Mouse (Mus musculus) hindbrain, embryonic 10.5 days (tissue): ENCODE data around the gene Ppp4r1. TPM values are rescaled to one million over a fixed set of nuclear protein-coding genes. Genes with fewer than 3 reads are reported as not detected.

Source experiments
- DNase-seq: peaks from one replicate; pipeline ENCODE4 v3.0.0-alpha.2; 2017; ENCODE audit warnings: low spot score
- H3K27ac ChIP-seq: fragments of 300-500 bp; sonication (generic); 2 replicates; pipeline ENCODE4 v1.5.1; 2016; ENCODE audit warnings: mild to moderate bottlenecking, moderate library complexity
- H3K27me3 ChIP-seq: fragments of 300-500 bp; sonication (generic); 2 replicates; pipeline ENCODE4 v1.6.1; 2016; ENCODE audit warnings: mild to moderate bottlenecking; ENCODE audit not compliant: poor library complexity, insufficient read depth, severe bottlenecking
- H3K36me3 ChIP-seq: fragments of 300-500 bp; sonication (generic); 2 replicates; pipeline ENCODE4 v1.6.1; 2016; ENCODE audit warnings: mild to moderate bottlenecking, moderate library complexity
- H3K4me1 ChIP-seq: fragments of 300-500 bp; sonication (generic); replicated peaks from 2 replicates; pipeline ENCODE4 v1.6.1; 2016; ENCODE audit warnings: mild to moderate bottlenecking
- H3K4me3 ChIP-seq: fragments of 300-500 bp; sonication (generic); 2 replicates; pipeline ENCODE4 v1.5.1; 2016; ENCODE audit warnings: mild to moderate bottlenecking, moderate library complexity
- H3K9me3 ChIP-seq: fragments of 300-500 bp; sonication (generic); 2 replicates; pipeline ENCODE4 v1.6.1; 2016; ENCODE audit warnings: mild to moderate bottlenecking, moderate library complexity
- WGBS: fragments of 180-500 bp; shearing (Covaris S2); methylation state at CpG from one replicate; pipeline ENCODE4 v1.1.7; 2016; 5-methylcytosine and 5-hydroxymethylcytosine counted together
- polyA plus RNA-seq: library from polyadenylated mRNA; unstranded; fragments of >200 nt; fragmentation: Nextera tagmentation; extraction: Ambion mirVana; gene quantifications from 2 replicates; pipeline ENCODE4 v1.2.1, GENCODE M21; 2016

Ppp4r1 gene
- polyA plus RNA-seq, 1 experiment from 2014 or later, result 51.0 TPM

- H3K4me1 ChIP-seq, result peaks cover 7% of the 10 kb centered on the region
- H3K27ac ChIP-seq, result no peak overlapping the region
- no peak overlapping the region for H3K4me3 ChIP-seq
- WGBS, result 90% methylated on average over 7 of the region's 7 CpGs
- no peaks in the 10 kb centered on the region for H3K27me3 ChIP-seq
- peaks cover 24% of the 10 kb centered on the region; the same call in 1 of the 2 replicates for H3K9me3 ChIP-seq
- DNase-seq, result no peak
- H3K36me3 ChIP-seq, result peaks cover 28% of the 10 kb centered on the region
Observed at GRCm38 (mm10) chr17:65749803-65750202, 32.6 kb upstream of the Ppp4r1 start.

- no peaks in the 10 kb centered on the region for H3K27me3 ChIP-seq
- H3K9me3 ChIP-seq, result peaks cover 24% of the 10 kb centered on the region
- no peak for DNase-seq
- no peak overlapping the region for H3K27ac ChIP-seq
- H3K4me3 ChIP-seq, result no peak overlapping the region
- peaks cover 28% of the 10 kb centered on the region for H3K36me3 ChIP-seq
- H3K4me1 ChIP-seq, result peaks cover 7% of the 10 kb centered on the region
Observed at GRCm38 (mm10) chr17:65750301-65750700, 32.1 kb upstream of the Ppp4r1 start.

- DNase-seq, result no peak
- H3K4me3 ChIP-seq, result no peak overlapping the region
- H3K9me3 ChIP-seq, result peaks cover 31% of the 10 kb centered on the region
- H3K4me1 ChIP-seq, result no peaks in the 10 kb centered on the region
- 95% methylated on average over 6 of the region's 6 CpGs for WGBS
- no peaks in the 10 kb centered on the region for H3K27me3 ChIP-seq
- no peak overlapping the region for H3K27ac ChIP-seq
- H3K36me3 ChIP-seq, result peaks cover 27% of the 10 kb centered on the region
Observed at GRCm38 (mm10) chr17:65753130-65753529, 29.2 kb upstream of the Ppp4r1 start.

- Histone ChIP-seq H3K4me3 (no peak overlapping the region), H3K4me1 (no peaks in the 10 kb centered on the region), H3K9me3 (peaks cover 37% of the 10 kb centered on the region), H3K27me3 (no peaks in the 10 kb centered on the region), H3K36me3 (peaks cover 48% of the 10 kb centered on the region), H3K27ac (no peak overlapping the region)
- no peak for DNase-seq
- WGBS, result 93% methylated on average over 3 of the region's 3 CpGs
Observed at GRCm38 (mm10) chr17:65755857-65756256, 26.5 kb upstream of the Ppp4r1 start.

- no peak overlapping the region for H3K4me3 ChIP-seq
- no peaks in the 10 kb centered on the region for H3K4me1 ChIP-seq
- H3K27ac ChIP-seq, result no peak overlapping the region
- 86% methylated on average over 6 of the region's 6 CpGs for WGBS
- H3K36me3 ChIP-seq, result peaks cover 45% of the 10 kb centered on the region
- no peak for DNase-seq
- H3K9me3 ChIP-seq, result peaks cover 37% of the 10 kb centered on the region
- H3K27me3 ChIP-seq, result no peaks in the 10 kb centered on the region
Observed at GRCm38 (mm10) chr17:65757150-65757549, 25.2 kb upstream of the Ppp4r1 start.

GRCm38 (mm10) chr17:65763221-65763620 lies 19.2 kb upstream of the Ppp4r1 start:
- Histone ChIP-seq H3K4me3 (no peak overlapping the region), H3K27me3 (no peaks in the 10 kb centered on the region), H3K9me3 (peaks cover 8% of the 10 kb centered on the region; the same call in 1 of the 2 replicates), H3K27ac (no peak overlapping the region), H3K36me3 (peaks cover 45% of the 10 kb centered on the region), H3K4me1 (peaks cover 10% of the 10 kb centered on the region)
- no peak for DNase-seq
- 95% methylated on average over 14 of the region's 14 CpGs for WGBS

GRCm38 (mm10) chr17:65768486-65768885 lies 13.9 kb upstream of the Ppp4r1 start:
- DNase-seq, result no peak
- peaks cover 17% of the 10 kb centered on the region; the same call in 1 of the 2 replicates for H3K27me3 ChIP-seq
- no peaks in the 10 kb centered on the region for H3K9me3 ChIP-seq
- H3K4me3 ChIP-seq, result no peak overlapping the region
- peaks cover 56% of the 10 kb centered on the region for H3K4me1 ChIP-seq
- H3K27ac ChIP-seq, result 0 out of 2 replicates have a peak overlapping the region, but pooled peaks have one; percentile 17
- 74% methylated on average over 5 of the region's 5 CpGs for WGBS
- peaks cover 17% of the 10 kb centered on the region for H3K36me3 ChIP-seq

GRCm38 (mm10) chr17:65770982-65771915 lies 11.1 kb upstream of the Ppp4r1 start:
- H3K4me1 ChIP-seq, result peaks cover 56% of the 10 kb centered on the region
- H3K27me3 ChIP-seq, result peaks cover 23% of the 10 kb centered on the region; the same call in 1 of the 2 replicates
- no peaks in the 10 kb centered on the region for H3K9me3 ChIP-seq
- H3K27ac ChIP-seq, result peak overlapping the region; percentile 93
- DNase-seq, result no peak
- H3K36me3 ChIP-seq, result peaks cover 5% of the 10 kb centered on the region
- WGBS, result 22% methylated on average over 17 of the region's 17 CpGs
- H3K4me3 ChIP-seq, result peak overlapping the region; percentile 83

- H3K27me3 ChIP-seq, result peaks cover 23% of the 10 kb centered on the region; the same call in 1 of the 2 replicates
- peak within 1 kb of the TSS; percentile 83 for H3K4me3 ChIP-seq
- peak within 1 kb of the TSS; percentile 93 for H3K27ac ChIP-seq
- peak; percentile 83 for DNase-seq
- H3K4me1 ChIP-seq, result peaks cover 56% of the 10 kb centered on the region
- under 1% methylated on average over 75 of the region's 75 CpGs for WGBS
- H3K36me3 ChIP-seq, result no peaks in the 10 kb centered on the region
- H3K9me3 ChIP-seq, result no peaks in the 10 kb centered on the region
Observed at GRCm38 (mm10) chr17:65771951-65772934, 10.1 kb upstream of the Ppp4r1 start, which contains the start of gene Rab31. TSS of gene Rab31 (minus strand) at chr17:65772752.

- DNase-seq, result no peak
- Histone ChIP-seq H3K4me3 (no peak overlapping the region), H3K9me3 (no peaks in the 10 kb centered on the region), H3K36me3 (no peaks in the 10 kb centered on the region), H3K4me1 (peaks cover 42% of the 10 kb centered on the region), H3K27me3 (peaks cover 23% of the 10 kb centered on the region; the same call in 1 of the 2 replicates), H3K27ac (no peak overlapping the region)
- 65% methylated on average over 4 of the region's 4 CpGs for WGBS
Observed at GRCm38 (mm10) chr17:65773617-65774016, 8.8 kb upstream of the Ppp4r1 start.

GRCm38 (mm10) chr17:65774439-65774838 lies 7.9 kb upstream of the Ppp4r1 start:
- Histone ChIP-seq H3K27me3 (peaks cover 23% of the 10 kb centered on the region; the same call in 1 of the 2 replicates), H3K4me3 (no peak overlapping the region), H3K36me3 (no peaks in the 10 kb centered on the region), H3K27ac (no peak overlapping the region), H3K4me1 (peaks cover 34% of the 10 kb centered on the region), H3K9me3 (no peaks in the 10 kb centered on the region)
- 71% methylated on average over 7 of the region's 7 CpGs for WGBS
- no peak for DNase-seq

- Histone ChIP-seq H3K27ac (no peak overlapping the region), H3K36me3 (no peaks in the 10 kb centered on the region), H3K4me3 (no peak overlapping the region), H3K4me1 (peaks cover 16% of the 10 kb centered on the region), H3K9me3 (no peaks in the 10 kb centered on the region), H3K27me3 (peaks cover 15% of the 10 kb centered on the region; the same call in 1 of the 2 replicates)
- DNase-seq, result no peak
- WGBS, result 74% methylated on average over 1 of the region's 1 CpGs
Observed at GRCm38 (mm10) chr17:65776228-65776627, 6.1 kb upstream of the Ppp4r1 start.
